Mouse (Mus musculus): ENCODE measurements around the gene Mcmbp. TPM values are rescaled to one million over a fixed set of nuclear protein-coding genes. Genes with fewer than 3 reads are reported as not detected.
"Not testable (repeated sequence)": the region's sequence is repeated elsewhere in the genome, so short reads cannot be mapped to it uniquely, and the experiment has no call there.

Mcmbp gene
- polyA plus RNA-seq, 1 experiment from 2014 or later: 81.0 TPM

DNA sequence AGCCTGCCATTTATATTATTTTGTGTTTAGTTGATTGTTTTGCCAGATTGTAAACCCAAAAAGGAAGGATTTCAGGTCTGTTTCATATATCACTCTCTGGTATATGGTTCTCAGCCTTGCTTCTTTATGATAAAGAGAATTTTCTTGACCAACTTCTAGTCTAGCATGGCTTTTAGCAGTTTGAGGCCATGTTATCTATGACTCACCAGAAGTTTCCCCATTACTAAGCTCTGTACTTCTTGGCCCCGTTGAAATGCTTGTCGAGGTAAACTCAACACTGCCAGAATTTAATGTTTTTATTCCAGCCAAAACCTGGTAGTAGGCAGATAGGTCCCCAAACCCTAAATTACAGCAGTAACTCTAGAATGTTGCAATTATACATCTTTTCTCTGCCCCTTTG, 3.6 kb upstream of the Mcmbp start:
- H3K4me3 ChIP-seq: peak overlapping the region; percentile 99; the same call in 1 of the 2 replicates

DNA sequence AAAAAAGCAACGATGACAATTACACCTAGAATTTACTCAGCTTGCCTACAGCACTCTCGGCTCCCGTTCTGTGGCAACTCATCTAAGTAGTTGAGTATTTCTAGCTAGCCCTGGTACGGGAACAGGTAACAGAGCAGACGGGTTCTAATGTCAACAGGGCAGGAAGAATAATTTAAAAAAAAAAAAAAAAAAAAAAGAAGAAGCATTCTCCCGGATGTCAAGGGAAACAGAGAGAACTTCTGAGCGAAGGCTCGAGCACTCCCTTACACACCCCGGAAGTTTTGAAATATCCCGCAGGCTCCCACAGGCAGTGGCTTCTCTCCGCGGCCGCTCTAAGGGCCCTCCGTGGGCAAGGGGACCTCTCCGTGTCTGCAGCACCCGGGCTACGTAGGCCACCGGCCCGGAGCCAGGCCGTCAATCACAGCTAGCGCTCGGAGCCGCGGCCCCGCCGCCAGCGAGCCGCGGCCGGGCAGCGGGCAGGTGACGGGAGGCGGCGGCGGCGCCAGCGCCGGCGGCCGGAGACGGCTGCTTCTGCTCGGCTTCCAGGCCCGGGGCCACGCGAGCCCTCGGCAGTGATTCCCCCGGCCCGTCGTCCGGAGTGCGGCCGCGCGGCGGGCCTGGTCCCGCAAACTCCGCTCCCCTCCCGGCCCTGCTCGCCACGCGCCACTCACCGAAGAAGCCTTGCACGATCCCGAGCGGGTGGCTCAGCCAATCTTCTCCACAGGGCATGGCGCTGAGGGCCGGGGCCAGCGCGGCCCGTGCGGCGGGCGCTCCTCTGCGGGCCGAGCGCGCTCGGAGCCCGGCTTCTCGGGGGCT, 625 bp downstream of the Mcmbp start:
- Histone ChIP-seq H3K4me3 (peak overlapping the region; percentile 98), H3K9me3 (replicated peaks) (peaks cover 2% of the 10 kb centered on the region; the same call in 1 of the 2 replicates), H3K27ac (replicated peaks) (peak overlapping the region; percentile 98), H3K27me3 (ENCODE audit: low read depth, poor library complexity, severe bottlenecking) (peaks cover 17% of the 10 kb centered on the region), H3K4me1 (peaks cover 21% of the 10 kb centered on the region), H3K36me3 (peaks cover 36% of the 10 kb centered on the region)
- under 1% methylated on average over 71 of the region's 80 CpGs for WGBS
- peak; percentile 19 for DNase-seq (ENCODE audit: low spot score)

More for the DNA sequence above, 3.6 kb upstream of the Mcmbp start:
- Histone ChIP-seq H3K9me3 (replicated peaks) (no peaks in the 10 kb centered on the region), H3K4me1 (peaks cover 25% of the 10 kb centered on the region), H3K36me3 (peaks cover 6% of the 10 kb centered on the region; the same call in 1 of the 2 replicates), H3K27ac (replicated peaks) (no peak overlapping the region), H3K27me3 (ENCODE audit: low read depth, poor library complexity, severe bottlenecking) (peaks cover 17% of the 10 kb centered on the region)
- DNase-seq (ENCODE audit: low spot score): no peak
- 60% methylated on average over 2 of the region's 2 CpGs for WGBS

DNA sequence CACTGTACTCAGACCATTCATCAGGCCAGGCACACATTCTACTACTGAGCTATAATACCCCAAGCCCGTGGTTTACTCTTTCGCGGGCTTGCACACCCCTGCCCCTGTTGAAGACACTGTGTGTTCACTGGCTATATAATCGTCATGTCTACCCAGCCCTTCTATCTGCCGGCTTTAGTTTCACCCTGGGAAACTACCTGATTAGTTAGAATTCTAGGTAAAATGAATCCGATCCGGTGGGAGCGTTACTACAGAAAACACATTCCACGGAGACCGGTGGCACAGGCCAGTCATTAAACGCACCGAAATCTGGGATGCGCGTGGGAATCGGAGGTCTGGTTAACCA, 1.2 kb downstream of the Mcmbp start:
- Histone ChIP-seq H3K9me3 (replicated peaks) (peaks cover 5% of the 10 kb centered on the region; the same call in 1 of the 2 replicates), H3K36me3 (peaks cover 42% of the 10 kb centered on the region), H3K4me3 (peak overlapping the region; percentile 98), H3K27me3 (ENCODE audit: low read depth, poor library complexity, severe bottlenecking) (peaks cover 17% of the 10 kb centered on the region), H3K4me1 (peaks cover 17% of the 10 kb centered on the region), H3K27ac (replicated peaks) (peak overlapping the region; percentile 98)
- WGBS: 5% methylated on average over 15 of the region's 15 CpGs
- no peak for DNase-seq (ENCODE audit: low spot score)

DNA sequence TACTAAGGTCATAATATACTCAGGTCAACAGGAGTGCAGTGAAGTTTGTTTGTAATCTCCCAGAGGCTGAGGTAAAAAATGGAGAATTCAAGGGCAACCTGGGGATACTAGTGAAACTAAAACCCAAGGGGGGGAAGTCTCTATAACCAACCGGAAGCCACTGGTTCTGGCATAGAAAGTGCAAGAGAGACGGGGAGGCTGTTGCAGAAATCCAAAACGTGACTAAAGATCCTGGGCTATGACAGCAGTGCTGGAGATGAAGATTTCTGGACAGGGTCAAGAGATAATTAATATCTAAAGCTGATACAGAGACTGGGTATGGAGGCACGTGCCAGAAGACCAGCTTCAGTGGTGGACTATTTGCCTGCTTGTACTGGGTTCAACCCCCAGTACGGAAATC, 2.3 kb downstream of the Mcmbp start:
- WGBS: 87% methylated on average over 5 of the region's 5 CpGs
- Histone ChIP-seq H3K27ac (replicated peaks) (no peak overlapping the region), H3K4me3 (peak overlapping the region; percentile 98)

DNA sequence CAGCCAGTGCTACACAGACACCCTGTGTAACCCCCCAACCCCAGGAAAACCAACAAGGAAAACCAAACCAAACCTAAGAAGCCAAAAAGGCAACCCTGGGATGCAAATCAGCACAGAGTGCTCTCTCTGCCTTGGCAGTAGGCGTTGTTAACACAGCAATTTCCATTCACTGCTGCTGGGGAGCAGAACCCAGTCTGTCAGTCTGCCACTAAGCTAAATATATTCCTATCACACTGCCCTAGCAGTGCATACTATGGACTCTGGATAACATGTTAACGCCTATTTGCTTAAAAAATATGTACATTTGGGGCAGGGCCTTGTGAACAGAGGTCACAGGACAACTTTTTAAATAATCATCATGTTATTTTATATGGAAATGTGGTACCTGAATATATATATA, 8.7 kb downstream of the Mcmbp start:
- peaks cover 5% of the 10 kb centered on the region; the same call in 1 of the 2 replicates for H3K9me3 ChIP-seq (replicated peaks)
- WGBS: 81% methylated on average over 2 of the region's 2 CpGs
- H3K27me3 ChIP-seq (ENCODE audit: low read depth, poor library complexity, severe bottlenecking): no peaks in the 10 kb centered on the region
- peaks cover 33% of the 10 kb centered on the region for H3K36me3 ChIP-seq
- H3K4me1 ChIP-seq: peaks cover 13% of the 10 kb centered on the region
- H3K4me3 ChIP-seq: no peak overlapping the region
- DNase-seq (ENCODE audit: low spot score): no peak
- H3K27ac ChIP-seq (replicated peaks): no peak overlapping the region

More for the DNA sequence above, 2.3 kb downstream of the Mcmbp start:
- H3K9me3 ChIP-seq (replicated peaks): peaks cover 5% of the 10 kb centered on the region; the same call in 1 of the 2 replicates
- H3K27me3 ChIP-seq (ENCODE audit: low read depth, poor library complexity, severe bottlenecking): peaks cover 11% of the 10 kb centered on the region
- peaks cover 46% of the 10 kb centered on the region for H3K36me3 ChIP-seq
- no peak for DNase-seq (ENCODE audit: low spot score)
- peaks cover 16% of the 10 kb centered on the region for H3K4me1 ChIP-seq

DNA sequence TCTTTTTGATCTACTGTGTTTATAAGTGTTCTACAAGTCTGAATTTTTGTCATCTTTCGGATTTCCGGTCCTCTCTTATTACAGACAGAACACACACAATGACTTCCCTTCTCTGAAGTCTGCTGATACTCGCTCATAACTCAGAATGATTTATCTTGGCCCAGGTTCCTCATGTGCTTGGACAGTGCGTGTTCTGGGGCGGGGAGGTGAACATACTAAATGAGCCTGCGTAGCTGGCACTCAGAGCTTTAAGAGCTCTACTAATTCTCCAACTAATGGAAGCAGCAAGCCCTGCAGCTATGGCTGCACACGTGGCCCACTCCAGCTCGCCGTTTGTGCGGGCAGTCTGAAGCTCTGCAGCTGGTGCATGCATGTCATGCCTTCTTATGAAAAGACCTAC, 11.6 kb downstream of the Mcmbp start:
- Histone ChIP-seq H3K36me3 (peaks cover 17% of the 10 kb centered on the region), H3K4me3 (no peak overlapping the region), H3K9me3 (replicated peaks) (no peaks in the 10 kb centered on the region), H3K27me3 (ENCODE audit: low read depth, poor library complexity, severe bottlenecking) (no peaks in the 10 kb centered on the region), H3K27ac (replicated peaks) (no peak overlapping the region), H3K4me1 (peaks cover 21% of the 10 kb centered on the region)
- 97% methylated on average over 10 of the region's 10 CpGs for WGBS
- no peak for DNase-seq (ENCODE audit: low spot score)

DNA sequence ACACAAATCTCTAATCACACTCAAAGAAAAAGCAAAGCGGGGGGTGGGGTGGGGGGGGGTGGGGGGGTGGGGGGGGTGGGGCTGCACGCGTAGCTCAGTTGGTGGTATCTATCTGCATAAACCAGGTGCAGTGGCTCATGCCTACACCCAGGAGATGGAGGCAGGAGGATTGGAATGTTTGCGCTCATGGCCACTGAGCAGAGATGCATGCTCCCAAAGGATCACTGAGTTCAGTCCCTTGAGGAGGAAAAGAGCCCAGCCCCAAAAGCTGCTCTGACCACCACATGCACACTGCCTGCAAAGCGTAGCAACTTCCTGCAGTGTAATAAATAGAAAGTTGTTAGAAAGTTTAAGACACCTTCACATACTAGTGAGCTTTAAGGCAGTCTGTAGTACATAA, 12.6 kb downstream of the Mcmbp start:
- DNase-seq (ENCODE audit: low spot score): no peak
- peaks cover 28% of the 10 kb centered on the region for H3K36me3 ChIP-seq
- H3K9me3 ChIP-seq (replicated peaks): no peaks in the 10 kb centered on the region
- no peak overlapping the region for H3K4me3 ChIP-seq
- no peak overlapping the region for H3K27ac ChIP-seq (replicated peaks)
- 30% methylated on average over 5 of the region's 5 CpGs for WGBS
- no peaks in the 10 kb centered on the region for H3K27me3 ChIP-seq (ENCODE audit: low read depth, poor library complexity, severe bottlenecking)
- H3K4me1 ChIP-seq: peaks cover 21% of the 10 kb centered on the region

DNA sequence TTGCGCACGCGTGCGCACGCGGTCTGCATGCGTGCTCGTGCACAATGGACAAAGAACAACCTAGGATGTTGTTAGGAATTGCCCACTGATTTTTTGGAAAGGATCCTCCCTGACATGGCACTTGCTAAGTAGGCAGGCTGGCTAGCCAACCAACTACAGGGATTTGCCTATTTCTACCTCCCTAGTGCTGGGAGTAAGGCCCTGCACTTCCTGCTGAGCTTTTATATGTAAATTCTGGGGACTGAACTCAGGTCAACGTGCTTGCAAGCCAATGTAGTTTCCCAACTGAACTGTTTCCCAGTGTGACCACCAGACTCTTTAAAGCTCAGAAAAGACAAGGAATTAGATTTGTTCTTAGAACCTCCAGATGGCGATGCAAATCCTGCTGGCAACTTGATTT, 13.3 kb downstream of the Mcmbp start:
- Histone ChIP-seq H3K9me3 (replicated peaks) (no peaks in the 10 kb centered on the region), H3K36me3 (peaks cover 35% of the 10 kb centered on the region), H3K27me3 (ENCODE audit: low read depth, poor library complexity, severe bottlenecking) (no peaks in the 10 kb centered on the region), H3K4me3 (no peak overlapping the region), H3K4me1 (peaks cover 21% of the 10 kb centered on the region), H3K27ac (replicated peaks) (no peak overlapping the region; the same call in 1 of the 2 replicates)
- no peak for DNase-seq (ENCODE audit: low spot score)
- 39% methylated on average over 10 of the region's 10 CpGs for WGBS

DNA sequence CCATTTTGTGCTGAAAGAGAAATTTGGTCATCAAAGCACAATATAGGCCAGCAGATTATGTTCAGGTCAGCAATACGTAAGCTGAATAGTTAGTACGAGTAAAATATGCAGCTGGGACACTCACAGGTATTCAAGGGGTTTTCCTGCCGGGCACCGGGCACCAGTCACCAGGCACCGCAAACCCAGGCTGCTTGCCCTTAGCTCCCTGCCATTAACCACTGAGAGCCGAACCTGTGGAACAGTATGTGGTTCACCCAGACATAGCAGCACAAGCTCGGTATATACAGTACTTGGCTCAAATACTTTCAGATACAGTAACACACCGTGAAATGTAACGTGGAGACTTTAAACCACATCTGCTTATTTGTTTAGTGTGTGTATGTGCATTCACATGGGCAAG, 15.1 kb downstream of the Mcmbp start:
- WGBS: 90% methylated on average over 9 of the region's 9 CpGs
- DNase-seq (ENCODE audit: low spot score): no peak
- Histone ChIP-seq H3K27ac (replicated peaks) (no peak overlapping the region), H3K4me1 (peaks cover 21% of the 10 kb centered on the region), H3K36me3 (peaks cover 53% of the 10 kb centered on the region), H3K9me3 (replicated peaks) (no peaks in the 10 kb centered on the region), H3K27me3 (ENCODE audit: low read depth, poor library complexity, severe bottlenecking) (no peaks in the 10 kb centered on the region), H3K4me3 (no peak overlapping the region)

DNA sequence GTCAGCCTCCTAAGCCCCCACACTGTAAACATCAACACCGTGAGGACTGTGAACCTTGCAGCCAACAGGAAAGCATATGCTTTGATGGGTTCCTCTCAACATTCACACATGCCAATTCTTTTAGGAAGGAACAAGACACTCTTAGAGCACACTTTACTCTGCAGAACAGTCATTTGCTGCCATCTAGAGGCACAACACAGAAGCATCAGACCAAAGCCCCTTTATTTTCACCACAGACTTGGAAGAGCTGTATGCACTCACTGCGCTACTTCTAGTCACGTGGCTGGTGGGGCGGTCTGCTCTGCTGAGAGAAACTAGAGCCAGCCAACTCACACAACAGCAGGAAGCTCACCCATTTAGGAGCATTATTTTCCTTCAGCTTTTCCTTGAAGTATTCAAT, 15.5 kb downstream of the Mcmbp start:
- H3K36me3 ChIP-seq: peaks cover 57% of the 10 kb centered on the region
- no peaks in the 10 kb centered on the region for H3K27me3 ChIP-seq (ENCODE audit: low read depth, poor library complexity, severe bottlenecking)
- H3K4me1 ChIP-seq: peaks cover 21% of the 10 kb centered on the region
- peak; percentile 28 for DNase-seq (ENCODE audit: low spot score)
- H3K27ac ChIP-seq (replicated peaks): no peak overlapping the region
- no peaks in the 10 kb centered on the region for H3K9me3 ChIP-seq (replicated peaks)
- no peak overlapping the region for H3K4me3 ChIP-seq
- 57% methylated on average over 4 of the region's 4 CpGs for WGBS

DNA sequence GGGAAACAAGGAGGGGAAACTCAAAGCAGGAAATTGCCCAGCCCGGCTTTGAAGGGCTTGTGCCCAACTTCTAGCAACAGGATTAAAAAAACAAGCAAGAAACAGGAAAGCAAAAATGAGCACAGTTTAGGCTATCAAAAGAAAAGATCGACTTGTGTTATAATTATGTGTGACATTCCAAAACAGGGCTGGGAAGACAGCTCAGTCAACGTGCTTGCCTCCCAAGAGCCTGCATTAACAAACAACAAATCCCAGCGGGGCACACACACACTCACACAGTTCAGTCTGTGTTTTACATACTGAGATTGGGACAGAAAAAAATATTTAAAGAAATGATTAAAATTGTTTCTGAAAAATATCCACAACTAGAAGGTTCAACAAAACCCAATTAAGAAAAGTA, 22.3 kb downstream of the Mcmbp start:
- 82% methylated on average over 4 of the region's 4 CpGs for WGBS

DNA sequence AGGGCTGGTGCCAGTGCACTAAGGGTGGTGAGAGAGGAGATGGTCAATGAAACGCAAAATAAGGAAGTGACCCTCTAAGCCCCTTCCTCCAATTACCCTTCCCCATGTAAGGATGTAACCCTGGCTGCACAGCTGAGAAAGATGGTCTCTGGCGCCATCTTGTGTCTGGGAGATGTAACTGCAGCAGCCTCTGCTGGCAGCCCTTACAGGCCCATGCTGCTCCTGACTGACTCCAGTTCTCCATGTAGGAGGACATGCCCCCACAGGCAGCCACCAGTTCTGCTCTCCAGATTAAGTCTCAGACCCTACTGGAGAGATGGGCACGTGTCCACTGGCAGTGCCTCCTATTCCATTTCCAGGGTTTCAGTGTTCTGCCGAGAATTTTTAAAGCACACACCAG, 34.6 kb downstream of the Mcmbp start:
- H3K4me3 ChIP-seq: no peak overlapping the region
- no peaks in the 10 kb centered on the region for H3K4me1 ChIP-seq
- no peaks in the 10 kb centered on the region for H3K9me3 ChIP-seq (replicated peaks)
- peaks cover 100% of the 10 kb centered on the region for H3K36me3 ChIP-seq
- WGBS: 30% methylated on average over 4 of the region's 4 CpGs
- DNase-seq (ENCODE audit: low spot score): peak; percentile 73
- no peak overlapping the region for H3K27ac ChIP-seq (replicated peaks)
- H3K27me3 ChIP-seq (ENCODE audit: low read depth, poor library complexity, severe bottlenecking): no peaks in the 10 kb centered on the region

More for the DNA sequence above, 22.3 kb downstream of the Mcmbp start:
- no peaks in the 10 kb centered on the region for H3K27me3 ChIP-seq (ENCODE audit: low read depth, poor library complexity, severe bottlenecking)
- peaks cover 100% of the 10 kb centered on the region for H3K36me3 ChIP-seq
- no peak overlapping the region for H3K27ac ChIP-seq (replicated peaks)
- H3K4me3 ChIP-seq: no peak overlapping the region
- H3K9me3 ChIP-seq (replicated peaks): no peaks in the 10 kb centered on the region
- no peaks in the 10 kb centered on the region for H3K4me1 ChIP-seq
- no peak for DNase-seq (ENCODE audit: low spot score)

DNA sequence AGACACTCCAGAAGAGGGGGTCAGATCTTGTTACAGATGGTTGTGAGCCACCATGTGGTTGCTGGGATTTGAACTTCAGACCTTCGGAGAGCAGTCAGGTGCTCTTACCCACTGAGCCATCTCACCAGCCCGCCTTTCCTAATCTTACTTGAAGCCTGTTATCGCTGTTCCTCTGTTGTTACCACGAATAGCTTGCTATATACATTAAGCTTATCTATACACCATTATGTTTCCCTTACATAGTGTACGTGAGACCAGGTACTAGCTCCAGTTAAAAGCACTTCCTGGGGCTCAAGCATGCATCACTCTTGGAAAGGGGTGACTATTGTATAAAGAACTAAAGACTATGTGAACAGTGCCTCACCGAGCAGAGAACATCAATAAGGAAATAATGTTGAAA, 40.3 kb downstream of the Mcmbp start:
- not testable (repeated sequence) for H3K27ac ChIP-seq (replicated peaks); H3K4me3 ChIP-seq; DNase-seq (ENCODE audit: low spot score); H3K9me3 ChIP-seq (replicated peaks); H3K27me3 ChIP-seq (ENCODE audit: low read depth, poor library complexity, severe bottlenecking); H3K4me1 ChIP-seq
- peaks cover 97% of the 10 kb centered on the region for H3K36me3 ChIP-seq
- WGBS: 92% methylated on average over 6 of the region's 6 CpGs

All from midbrain, embryonic 10.5 days (tissue).